Mouse (Mus musculus) fat pad, adult 2 months (tissue): Measurements from ENCODE around the gene Pramel7.
"Not testable (repeated sequence)": the region's sequence is repeated elsewhere in the genome, so short reads cannot be mapped to it uniquely, and the experiment has no call there.

ENCODE experiments used
- DNase-seq: peaks from one replicate; pipeline ENCODE4 v3.0.0-alpha.2; 2011; ENCODE audit warnings: low read depth, low spot score; ENCODE audit errors: extremely low read depth

Pramel7 gene

GRCm38 (mm10) chr2:87496993-87497392 lies at the start of gene Pramel7:
Pramel7 (minus strand) TSS chr2:87497093.
- not testable (repeated sequence) for DNase-seq

DNA sequence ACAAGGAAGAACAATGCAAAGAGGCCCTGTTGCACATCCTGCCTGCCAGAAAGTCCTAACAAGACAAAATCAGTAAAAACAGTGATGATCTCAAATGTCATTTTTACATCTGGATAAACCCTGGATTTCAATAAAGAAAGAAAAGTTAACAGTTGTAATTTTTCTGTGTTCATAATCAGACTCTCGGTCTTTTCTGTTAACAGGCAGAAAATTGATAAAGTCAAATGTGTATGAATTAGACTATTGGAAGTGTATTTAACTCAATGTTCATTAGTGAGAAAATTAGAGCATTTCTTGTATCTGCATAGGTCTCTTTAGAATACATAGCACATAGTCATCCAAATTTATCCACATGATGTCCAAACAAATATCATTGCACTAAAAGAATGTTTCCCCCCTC lies 48.5 kb upstream of the Pramel7 start, which contains the start of gene Olfr1128:
Gene Olfr1128 (minus strand): TSS at position 101 of the 400 bp plus-strand sequence.
- no peak for DNase-seq

DNA sequence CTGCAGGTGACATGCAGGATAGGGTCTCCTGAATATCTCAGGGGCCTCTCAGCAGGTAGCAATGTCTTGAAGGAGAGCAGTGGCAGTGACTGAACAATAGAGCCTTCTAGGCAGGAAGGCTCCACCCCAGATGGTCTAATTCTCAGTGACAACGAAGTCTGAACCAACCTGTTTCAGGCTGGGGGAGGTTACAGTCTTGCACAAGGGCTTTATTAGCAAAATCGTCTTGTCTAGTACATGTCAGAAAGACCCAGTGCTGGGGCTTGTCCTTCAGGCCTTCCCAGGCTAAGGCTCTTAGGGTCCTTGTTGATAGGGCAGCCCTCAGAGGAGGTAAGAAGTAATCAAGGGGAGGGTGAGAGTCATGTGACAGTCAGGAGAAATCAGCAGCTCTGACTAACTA lies 37.9 kb upstream of the Pramel7 start:
- DNase-seq: no peak

DNA sequence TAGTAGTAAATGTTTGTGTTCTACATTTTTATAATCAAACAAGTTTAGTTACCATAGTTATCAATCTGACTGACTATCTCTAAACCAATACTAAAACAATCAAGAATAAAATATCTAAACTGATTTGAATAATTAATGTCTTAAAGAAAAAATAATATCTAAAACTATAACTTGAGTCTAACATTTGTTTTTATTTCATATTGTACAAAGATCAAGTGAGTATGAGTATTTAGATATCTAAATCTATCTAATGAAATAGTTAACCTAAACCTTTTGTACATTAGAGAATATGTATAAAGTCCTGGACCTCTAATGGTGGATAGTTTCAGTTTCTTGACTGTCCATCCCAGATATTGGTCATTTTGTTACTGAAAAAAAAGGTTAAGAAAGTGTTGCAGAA lies 34.6 kb upstream of the Pramel7 start, which contains the start of gene Olfr153:
Gene Olfr153 (plus strand): TSS at position 301 of the 400 bp plus-strand sequence.
- no peak for DNase-seq

- not testable (repeated sequence) for DNase-seq
These were observed 29.2 kb upstream of the Pramel7 start for GRCm38 (mm10) chr2:87525899-87526616.

GRCm38 (mm10) chr2:87520651-87521050 lies 23.8 kb upstream of the Pramel7 start:
- DNase-seq: no peak

GRCm38 (mm10) chr2:87516581-87516980 lies 19.7 kb upstream of the Pramel7 start:
- DNase-seq: no peak

DNA sequence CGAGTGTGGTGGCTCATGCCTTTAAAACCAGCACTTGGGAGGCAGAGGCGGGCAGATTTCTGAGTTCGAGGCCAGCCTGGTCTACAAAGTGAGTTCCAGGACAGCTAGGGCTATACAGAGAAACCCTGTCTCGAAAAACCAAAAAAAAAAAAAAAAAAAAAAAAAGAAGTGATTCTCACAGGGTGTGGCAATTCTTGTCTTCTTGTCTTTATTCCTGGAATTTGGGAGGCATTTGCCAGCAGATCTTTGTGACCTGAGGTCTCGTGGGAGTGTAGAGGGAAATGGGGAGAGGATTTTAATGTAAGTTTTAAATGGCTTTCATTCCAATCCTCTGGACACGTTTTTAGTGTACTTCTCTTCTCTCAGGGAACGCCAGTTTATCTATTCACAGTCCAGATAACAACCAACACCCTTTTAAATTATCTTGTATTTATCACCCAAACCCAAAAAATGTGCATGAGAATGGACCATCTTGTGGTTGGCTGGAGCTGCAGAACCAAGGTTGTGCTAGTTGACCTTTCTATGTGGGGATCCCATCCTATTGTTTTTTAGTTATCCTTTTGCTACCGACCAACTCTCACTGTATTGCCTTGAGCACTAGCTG lies 18.7 kb upstream of the Pramel7 start:
- DNase-seq: no peak

DNA sequence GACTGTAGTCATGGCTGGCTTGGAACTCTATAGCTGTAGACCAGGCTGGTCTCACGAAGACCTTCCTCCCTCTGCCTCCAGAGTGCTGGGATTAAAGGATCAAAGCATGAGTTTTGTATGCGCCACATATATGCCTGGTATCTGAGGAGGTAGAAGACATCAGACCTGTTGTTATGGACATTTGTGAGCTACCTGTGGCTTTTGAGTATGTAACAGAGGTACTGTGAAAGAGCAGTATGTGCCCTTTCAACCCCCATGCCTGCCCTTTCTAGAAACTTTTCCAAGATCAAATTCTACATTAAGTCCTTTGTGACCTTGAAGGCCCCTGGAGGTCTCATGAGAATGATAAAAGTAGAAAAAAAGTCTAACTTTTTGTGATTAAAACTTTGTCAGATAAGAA lies 18.2 kb upstream of the Pramel7 start:
- DNase-seq: no peak

- no peak for DNase-seq
These were observed 9.4 kb upstream of the Pramel7 start, which contains the start of gene Pramel6 for GRCm38 (mm10) chr2:87506265-87506664. Pramel6 (plus strand) TSS chr2:87506565.

DNA sequence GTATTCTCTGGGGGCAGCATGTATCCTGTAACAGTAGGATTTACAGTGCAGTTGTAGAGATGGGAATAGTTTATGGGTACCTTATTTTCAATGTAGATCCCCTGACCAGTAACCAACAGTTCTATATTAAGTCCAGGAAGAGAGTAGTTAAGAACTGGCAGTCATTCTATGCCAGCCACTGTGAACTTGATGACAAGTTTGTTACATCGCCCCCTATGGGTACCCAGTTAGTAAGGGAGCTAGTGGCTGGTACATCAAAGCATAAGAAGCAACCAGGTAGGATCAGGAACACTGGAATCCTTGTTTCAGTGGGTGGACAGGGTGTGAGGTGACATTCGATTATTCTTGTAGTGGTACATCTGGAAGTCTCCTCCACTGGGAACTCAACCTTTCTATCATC lies 14.6 kb downstream of the Pramel7 start:
- no peak for DNase-seq

GRCm38 (mm10) chr2:87481158-87481557 lies 15.7 kb downstream of the Pramel7 start:
- no peak for DNase-seq

DNA sequence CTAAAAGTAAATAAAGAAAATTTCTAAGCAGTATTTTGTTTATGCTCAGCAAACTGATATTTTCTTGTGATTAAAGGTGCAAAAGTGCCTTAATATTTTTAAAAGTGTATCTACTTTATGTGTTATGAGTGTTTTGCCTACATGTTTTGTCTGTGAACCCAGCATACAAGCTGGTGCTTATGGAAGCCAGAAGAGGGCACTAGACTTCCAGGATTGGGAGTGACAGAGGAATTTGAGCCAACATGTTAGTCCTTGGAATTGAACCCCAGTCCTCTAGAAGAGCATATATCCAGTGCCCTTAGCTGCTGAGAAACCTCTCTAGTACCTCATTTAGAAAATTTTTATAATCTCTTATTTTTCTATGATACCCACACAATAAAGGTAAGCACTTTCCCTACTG lies 16.7 kb downstream of the Pramel7 start:
- DNase-seq: no peak

GRCm38 (mm10) chr2:87461769-87462168 lies 35.1 kb downstream of the Pramel7 start:
- no peak for DNase-seq

- DNase-seq: no peak
These were observed 43.2 kb downstream of the Pramel7 start, which contains the start of gene Olfr1126 for GRCm38 (mm10) chr2:87453662-87454061. Olfr1126 (plus strand) TSS chr2:87453962.
